Mouse (Mus musculus) cortical plate, adult 2 months (tissue): ENCODE results near the gene Supt4a. TPM values are rescaled to one million over a fixed set of nuclear protein-coding genes. Genes with fewer than 3 reads are reported as not detected.

ENCODE experiments used
- H3K27ac ChIP-seq: fragments of 200-500 bp; 2 replicates; pipeline ENCODE4 v1.5.1; 2012; ENCODE audit warnings: low read length, control low read depth, inconsistent platforms; ENCODE audit not compliant: insufficient read depth
- H3K4me1 ChIP-seq: fragments of 200-500 bp; 2 replicates; pipeline ENCODE4 v1.6.1; 2011; ENCODE audit warnings: low read length; ENCODE audit not compliant: control insufficient read depth, insufficient read depth
- H3K4me3 ChIP-seq: fragments of 200-500 bp; 2 replicates; pipeline ENCODE4 v1.5.1; 2011; ENCODE audit warnings: mild to moderate bottlenecking, low read length, control low read depth; ENCODE audit not compliant: insufficient read depth
- CTCF ChIP-seq: fragments of 200-500 bp; IDR thresholded peaks from 2 replicates; pipeline ENCODE4 v1.5.1; 2011; ENCODE audit warnings: mild to moderate bottlenecking, control low read depth, low read length; ENCODE audit not compliant: insufficient read depth; ENCODE audit errors: extremely low read depth
- POLR2A ChIP-seq: fragments of 200-500 bp; IDR thresholded peaks from 2 replicates; pipeline ENCODE4 v1.6.1; 2011; ENCODE audit warnings: mild to moderate bottlenecking, low read length, control low read depth; ENCODE audit not compliant: insufficient read depth; ENCODE audit errors: extremely low read depth
- polyA plus RNA-seq: library from polyadenylated mRNA; depleted of rRNA; stranded (reverse); fragments of >200 nt; gene quantifications from 2 replicates; pipeline ENCODE4 v1.2.3, GENCODE M21; 2012; rRNA removed

Supt4a gene
- polyA plus RNA-seq = 153 and 154 TPM in 2 replicates

DNA sequence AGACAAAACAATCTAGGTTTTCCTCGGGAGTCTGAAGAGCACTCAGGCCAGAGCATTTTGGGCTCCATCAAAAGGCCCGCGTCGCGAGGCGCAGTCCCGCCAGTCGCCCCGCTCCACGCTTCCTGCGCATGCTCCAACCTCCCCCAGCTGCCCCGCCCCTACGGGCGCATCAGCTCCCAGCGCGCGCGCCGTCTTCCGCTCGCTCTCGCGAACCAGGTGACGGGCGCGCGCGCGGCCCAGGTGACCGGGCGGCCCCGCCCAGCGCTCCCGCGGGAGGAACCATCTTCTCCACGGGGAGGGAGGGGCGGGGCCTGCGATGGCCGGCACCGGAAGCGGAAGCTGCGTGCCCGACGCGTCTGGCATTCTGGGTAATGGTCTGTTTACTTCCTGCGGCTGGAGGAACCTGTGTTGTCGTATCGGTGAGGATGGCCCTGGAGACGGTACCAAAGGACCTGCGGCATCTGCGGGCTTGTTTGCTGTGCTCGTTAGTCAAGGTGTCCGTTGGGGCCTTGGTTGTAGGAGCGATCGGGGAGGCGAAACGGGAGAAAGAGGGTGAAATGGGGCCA lies at the start of gene Supt4a:
Gene Supt4a, plus strand, starts transcription at position 378 of the 566 bp plus-strand sequence.
- TF ChIP-seq POLR2A (peak; percentile 90), CTCF (no peak)
- Histone ChIP-seq H3K27ac (0 out of 2 replicates have a peak within 1 kb of the TSS, but pooled peaks have one; percentile 6), H3K4me3 (peak within 1 kb of the TSS; percentile 90), H3K4me1 (no peaks in the 10 kb centered on the region)

DNA sequence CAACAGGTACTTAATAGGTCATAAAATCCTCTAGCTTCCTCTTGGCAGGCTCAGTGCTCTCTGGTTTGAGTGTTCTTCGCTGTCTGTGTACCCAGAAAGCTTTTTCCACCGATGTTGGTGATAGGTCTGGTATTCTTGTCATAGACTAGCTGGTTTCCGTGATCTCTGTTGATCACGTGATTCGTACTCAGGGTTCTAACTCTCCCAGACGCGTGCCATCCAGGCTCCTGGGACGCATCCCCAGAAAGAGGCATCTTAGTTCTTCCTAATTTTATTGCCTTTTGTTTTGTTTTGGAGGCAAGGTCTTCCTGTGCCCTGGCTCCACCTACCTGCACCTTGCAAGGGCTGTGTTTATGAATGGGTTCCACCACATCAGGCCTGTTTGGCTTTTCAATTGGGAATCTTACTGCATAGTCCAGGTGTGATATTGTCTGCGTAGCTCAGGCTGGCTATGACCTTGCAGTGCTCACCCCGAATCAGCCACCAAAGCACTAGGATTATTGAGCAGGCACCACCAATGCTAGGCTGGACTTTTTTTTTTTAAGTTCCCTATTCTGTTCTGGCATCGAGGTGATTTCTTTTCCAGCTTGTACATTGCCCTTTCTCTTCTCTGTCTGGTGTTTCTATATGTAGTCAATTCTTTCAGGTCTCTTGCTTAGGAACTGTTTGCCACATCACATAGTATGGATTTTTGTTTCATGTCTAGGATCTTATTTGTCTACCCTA lies 48.7 kb upstream of the Supt4a start:
- H3K4me3 ChIP-seq = no peak overlapping the region
- H3K4me1 ChIP-seq = no peaks in the 10 kb centered on the region
- TF ChIP-seq CTCF (no peak), POLR2A (no peak)
- no peak overlapping the region for H3K27ac ChIP-seq

DNA sequence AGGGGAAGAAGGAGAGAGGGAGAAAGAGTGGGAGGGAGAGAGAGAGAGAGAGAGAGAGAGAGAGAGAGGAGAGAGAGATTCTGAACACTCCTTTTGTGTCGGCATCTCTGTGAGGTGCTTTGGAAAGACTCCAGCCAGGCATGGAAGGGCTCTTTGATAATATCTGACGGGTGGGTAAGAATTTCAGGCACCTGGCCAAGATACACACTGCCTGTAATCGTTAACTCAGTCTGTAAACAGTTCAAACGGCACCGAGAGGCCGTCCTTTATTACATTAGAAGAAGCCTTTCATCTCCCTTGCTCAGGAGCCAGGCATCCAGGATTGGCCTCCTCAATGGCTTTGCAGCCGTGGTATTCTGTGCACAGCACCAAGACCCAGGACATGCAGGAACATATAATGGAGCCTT lies 47.9 kb upstream of the Supt4a start:
- Histone ChIP-seq H3K27ac (no peak overlapping the region), H3K4me1 (no peaks in the 10 kb centered on the region)
- no peak for TF ChIP-seq POLR2A
- no peak for TF ChIP-seq CTCF

DNA sequence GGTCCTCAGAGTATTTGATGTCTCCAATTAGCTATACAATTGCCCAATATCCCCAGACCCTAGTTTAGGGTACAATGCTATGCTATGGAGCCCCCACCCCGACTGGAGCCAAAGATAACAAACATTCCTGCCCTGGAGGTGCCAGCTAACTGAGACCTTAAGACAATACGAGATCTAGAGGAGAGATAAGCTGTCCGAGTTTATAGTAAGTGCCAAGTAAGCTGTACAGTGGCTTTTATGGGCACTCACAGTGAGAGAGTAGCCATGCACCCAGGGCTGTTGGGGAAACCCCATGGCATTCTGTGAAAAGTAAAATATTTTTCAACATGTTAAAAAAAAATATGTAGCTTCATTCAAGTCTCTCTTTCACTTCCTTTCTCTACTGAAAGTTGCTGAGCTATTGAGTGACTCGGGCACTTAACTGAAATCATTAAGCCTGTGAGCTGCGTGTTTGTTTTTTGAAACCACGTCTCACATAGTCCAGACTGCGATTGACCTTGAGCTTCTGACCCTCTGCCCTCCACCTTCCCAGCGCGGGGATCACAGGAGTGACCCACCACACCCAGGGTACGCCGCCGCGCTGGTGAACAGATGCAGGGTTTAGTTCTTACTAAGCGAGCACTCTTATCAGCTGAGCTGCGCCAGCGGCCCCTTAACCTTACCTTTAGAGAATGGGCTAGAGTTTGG lies 47.2 kb upstream of the Supt4a start:
- H3K4me3 ChIP-seq = no peak overlapping the region
- no peak overlapping the region for H3K27ac ChIP-seq
- no peaks in the 10 kb centered on the region for H3K4me1 ChIP-seq
- no peak for TF ChIP-seq CTCF

More for the DNA sequence above, 47.9 kb upstream of the Supt4a start:
- no peak overlapping the region for H3K4me3 ChIP-seq

DNA sequence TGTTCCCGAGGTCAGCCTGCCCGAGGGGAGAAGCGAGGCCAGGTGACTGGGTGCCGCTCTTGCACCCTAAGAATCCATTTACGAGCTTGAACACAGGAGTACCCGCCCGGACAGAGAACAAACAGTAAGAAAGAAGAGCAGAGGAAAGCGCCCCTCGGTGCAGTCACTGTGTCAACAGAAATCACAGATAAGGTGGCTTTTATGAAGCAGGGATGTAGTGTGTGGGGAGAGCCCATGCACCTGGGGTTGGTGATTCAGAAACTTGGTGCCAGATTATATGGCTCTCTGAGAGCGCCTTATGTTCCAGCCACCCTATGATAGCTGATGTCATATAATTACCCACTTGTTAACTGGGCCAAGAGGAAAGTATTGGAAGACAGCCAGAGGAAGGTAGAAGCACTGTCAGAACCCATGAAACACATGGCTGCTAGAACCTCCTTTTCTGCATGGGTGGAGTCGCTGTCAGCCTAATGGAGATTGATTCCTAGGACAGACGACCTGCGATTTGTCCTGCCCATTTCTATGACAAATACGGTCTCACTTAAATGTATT lies 40.1 kb upstream of the Supt4a start:
- Histone ChIP-seq H3K4me3 (no peak overlapping the region), H3K27ac (no peak overlapping the region), H3K4me1 (no peaks in the 10 kb centered on the region)
- no peak for TF ChIP-seq CTCF
- TF ChIP-seq POLR2A = no peak

DNA sequence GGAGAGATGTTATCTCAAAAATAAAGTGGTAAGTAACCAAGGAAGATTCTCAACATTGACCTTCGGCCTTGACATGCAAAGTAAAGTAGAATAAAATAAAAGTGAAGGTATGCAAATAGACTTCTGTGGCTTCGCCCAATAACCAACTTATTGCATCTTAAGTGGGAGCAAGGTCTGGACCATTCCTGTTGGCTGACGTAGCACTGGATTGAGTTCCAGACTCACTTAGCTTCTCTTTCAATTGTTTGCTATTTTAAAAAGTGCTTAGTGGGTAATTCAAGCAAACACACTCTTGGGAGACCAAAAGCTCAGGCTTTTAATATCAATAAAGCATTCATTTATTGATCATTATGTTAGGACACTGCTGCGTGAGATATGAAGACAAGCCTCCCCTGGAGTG lies 39.2 kb upstream of the Supt4a start:
- TF ChIP-seq POLR2A (no peak), CTCF (no peak)
- H3K4me3 ChIP-seq = no peak overlapping the region
- H3K27ac ChIP-seq = no peak overlapping the region
- H3K4me1 ChIP-seq = no peaks in the 10 kb centered on the region

DNA sequence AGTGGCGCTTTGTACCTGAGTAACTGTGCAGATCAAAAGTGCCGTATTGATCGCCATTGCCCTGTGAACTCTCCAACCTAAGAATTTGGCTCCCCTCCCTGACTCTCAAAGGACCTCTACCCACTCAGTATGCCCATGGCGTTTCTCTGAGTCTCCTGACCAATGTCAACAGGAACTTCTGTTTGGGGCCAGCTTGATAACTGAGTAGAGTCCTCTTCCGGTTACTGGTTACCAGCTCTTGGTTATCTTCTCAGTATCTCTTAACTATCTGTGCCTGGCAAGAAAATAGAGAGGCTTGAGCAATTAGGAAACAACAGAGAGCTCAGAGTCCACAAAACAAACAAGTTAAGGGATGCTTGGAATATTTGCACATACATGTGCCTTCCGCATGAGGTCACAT lies 36.2 kb upstream of the Supt4a start:
- no peak overlapping the region for H3K4me3 ChIP-seq
- TF ChIP-seq CTCF (no peak), POLR2A (no peak)
- no peaks in the 10 kb centered on the region for H3K4me1 ChIP-seq
- H3K27ac ChIP-seq = no peak overlapping the region

DNA sequence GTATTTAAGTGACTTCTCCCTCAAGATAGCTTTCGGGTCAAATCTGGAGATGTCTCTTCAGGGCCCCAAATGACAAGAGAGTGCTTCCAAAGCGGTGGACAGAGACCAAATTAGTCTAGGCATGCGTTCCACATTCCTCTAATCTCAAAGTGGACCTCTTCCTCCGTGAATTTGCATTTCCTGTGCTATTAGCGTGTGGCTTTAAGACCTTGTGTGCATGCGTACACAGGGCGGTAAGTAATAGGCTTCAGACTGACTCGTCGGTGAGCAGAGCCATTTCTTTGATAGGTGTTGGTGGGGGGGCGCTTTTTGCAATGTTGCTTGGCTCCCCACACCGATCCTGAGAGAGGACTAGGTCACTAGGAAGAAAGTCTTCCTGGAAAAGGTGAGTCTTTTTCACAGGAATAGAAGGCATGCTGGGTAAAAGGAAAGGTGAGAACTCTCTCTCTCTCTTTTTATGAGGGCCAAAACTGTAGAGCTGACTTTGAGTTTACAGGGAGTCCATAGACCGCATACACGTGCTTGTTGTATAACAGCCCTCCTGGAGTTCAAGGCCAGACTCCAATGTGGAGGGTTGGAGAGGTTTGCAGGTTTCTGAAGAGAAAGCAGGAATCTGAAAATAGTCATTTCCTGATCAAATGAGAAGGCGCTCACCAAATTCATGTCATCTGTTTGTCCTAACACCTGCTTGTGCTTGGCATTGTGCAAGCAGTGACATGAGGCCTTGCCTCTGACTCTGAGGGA lies 35.3 kb upstream of the Supt4a start:
- no peak overlapping the region for H3K4me3 ChIP-seq
- H3K27ac ChIP-seq = no peak overlapping the region
- H3K4me1 ChIP-seq = no peaks in the 10 kb centered on the region
- no peak for TF ChIP-seq CTCF
- no peak for TF ChIP-seq POLR2A

DNA sequence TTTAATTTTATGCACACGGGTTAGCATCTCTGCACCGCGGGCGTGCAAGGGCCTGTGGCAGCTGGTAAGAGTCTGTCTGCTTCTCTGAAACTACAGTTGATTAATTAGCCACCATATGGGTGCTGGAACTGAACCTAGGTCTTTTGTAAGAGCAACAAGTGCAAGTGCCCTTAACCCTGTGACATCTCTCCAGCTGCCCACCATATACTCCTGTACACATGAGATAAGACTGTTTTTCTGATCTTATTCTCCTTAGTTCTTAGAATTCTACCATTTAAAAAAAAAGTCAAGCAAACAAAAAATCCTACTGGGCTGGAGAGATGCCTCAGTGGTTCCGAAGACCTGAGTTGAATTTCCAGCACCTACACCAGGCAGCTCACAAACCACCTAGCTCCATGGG lies 33.7 kb upstream of the Supt4a start:
- no peaks in the 10 kb centered on the region for H3K4me1 ChIP-seq
- no peak overlapping the region for H3K4me3 ChIP-seq
- TF ChIP-seq CTCF (no peak), POLR2A (no peak)
- no peak overlapping the region for H3K27ac ChIP-seq
